Mouse (Mus musculus) MEL (cell line): ENCODE measurements around the gene Sorbs1. TPM values are rescaled to one million over a fixed set of nuclear protein-coding genes. Genes with fewer than 3 reads are reported as not detected.

Experiments
- DNase-seq: peaks from one replicate; pipeline ENCODE4 v3.0.0; 2011; ENCODE audit warnings: low read depth, low spot score
- H3K27ac ChIP-seq: 2 replicates; pipeline ENCODE4 v1.5.1; 2012; ENCODE audit warnings: low read depth, mild to moderate bottlenecking, control low read depth, low read length, moderate library complexity; ENCODE audit not compliant: control insufficient read depth
- H3K27me3 ChIP-seq, 2 experiments: fragments of 150-350 bp in 1 of 2; sonication (generic) in 1 of 2; 2 replicates each; pipeline ENCODE4 v1.6.1; 2012; ENCODE audit warnings: low read length in 2 of 2, mild to moderate bottlenecking in 2 of 2, improper control_type of control experiment in 1 of 2, moderate library complexity in 1 of 2; ENCODE audit not compliant: insufficient read depth in 2 of 2, control insufficient read depth in 1 of 2
- H3K36me3 ChIP-seq, 2 experiments: 2 replicates each; pipeline ENCODE4 v1.6.1; 2012 to 2014; ENCODE audit warnings: low read length in 2 of 2, improper control_type of control experiment in 1 of 2, inconsistent platforms in 1 of 2, mild to moderate bottlenecking in 1 of 2; ENCODE audit not compliant: insufficient read depth in 2 of 2, control insufficient read depth in 1 of 2
- H3K4me1 ChIP-seq, 2 experiments: fragments of 150-350 bp in 1 of 2; sonication (generic) in 1 of 2; 2 replicates each; pipeline ENCODE4 v1.6.1; 2012; ENCODE audit warnings: low read length in 2 of 2, improper control_type of control experiment in 1 of 2, mild to moderate bottlenecking in 1 of 2; ENCODE audit not compliant: insufficient read depth in 2 of 2, control insufficient read depth in 1 of 2
- H3K4me3 ChIP-seq, 2 experiments: fragments of 150-350 bp in 1 of 2; sonication (generic) in 1 of 2; 2 replicates each; pipeline ENCODE4 v1.5.1; 2012; ENCODE audit warnings: low read depth in 2 of 2, low read length in 2 of 2, mild to moderate bottlenecking in 2 of 2, moderate library complexity in 2 of 2, control low read depth in 1 of 2, improper control_type of control experiment in 1 of 2; ENCODE audit not compliant: control insufficient read depth in 1 of 2, insufficient read depth in 1 of 2
- H3K79me2 ChIP-seq: 2 replicates; pipeline ENCODE4 v1.6.1; 2012; ENCODE audit warnings: mild to moderate bottlenecking, low read length, moderate library complexity; ENCODE audit not compliant: control insufficient read depth, poor library complexity, insufficient read depth
- H3K9ac ChIP-seq: 2 replicates; pipeline ENCODE4 v1.6.1; 2012; ENCODE audit warnings: low read depth, mild to moderate bottlenecking, control low read depth, low read length, moderate library complexity; ENCODE audit not compliant: control insufficient read depth, poor library complexity, severe bottlenecking
- H3K9me3 ChIP-seq: fragments of 150-350 bp; sonication (generic); replicated peaks from 2 replicates; pipeline ENCODE4 v1.6.1; 2012; ENCODE audit warnings: mild to moderate bottlenecking, low read length, improper control_type of control experiment, moderate library complexity; ENCODE audit not compliant: insufficient read depth
- CHD2 ChIP-seq: IDR thresholded peaks from 2 replicates; pipeline ENCODE4 v1.6.1; 2011; ENCODE audit warnings: low read length, improper control_type of control experiment
- CTCF ChIP-seq, 3 experiments: IDR thresholded peaks in 2 of 3; conservative IDR thresholded peaks in 1 of 3; 2 replicates each; pipeline ENCODE4 v1.5.1; 2011 to 2012; ENCODE audit warnings: low read length in 3 of 3, low read depth in 2 of 3, mild to moderate bottlenecking in 2 of 3, improper control_type of control experiment in 1 of 3, inconsistent platforms in 1 of 3, mixed read lengths in 1 of 3, moderate library complexity in 1 of 3; ENCODE audit not compliant: control insufficient read depth in 1 of 3, insufficient read depth in 1 of 3, poor library complexity in 1 of 3, severe bottlenecking in 1 of 3
- E2F4 ChIP-seq: IDR thresholded peaks from 2 replicates; pipeline ENCODE4 v1.6.1; 2011; ENCODE audit warnings: low read depth, low read length, improper control_type of control experiment, borderline replicate concordance
- ELF1 ChIP-seq: IDR thresholded peaks from 2 replicates; pipeline ENCODE4 v1.6.1; 2014; ENCODE audit warnings: low read depth, mild to moderate bottlenecking, inconsistent platforms, low read length, improper control_type of control experiment, moderate library complexity
- ETS1 ChIP-seq: IDR thresholded peaks from 2 replicates; pipeline ENCODE4 v1.6.1; 2012; ENCODE audit warnings: low read depth, mild to moderate bottlenecking, inconsistent platforms, low read length, improper control_type of control experiment, moderate library complexity
- GABPA ChIP-seq: IDR thresholded peaks from 2 replicates; pipeline ENCODE4 v1.6.1; 2012; ENCODE audit warnings: low read depth, mild to moderate bottlenecking, inconsistent platforms, low read length, improper control_type of control experiment, moderate library complexity
- GATA1 ChIP-seq: IDR thresholded peaks from 2 replicates; pipeline ENCODE4 v1.6.1; 2011; ENCODE audit warnings: low read depth, low read length, improper control_type of control experiment
- JUND ChIP-seq: IDR thresholded peaks from 2 replicates; pipeline ENCODE4 v1.6.1; 2011; ENCODE audit warnings: low read depth, mild to moderate bottlenecking, improper control_type of control experiment, low read length
- KAT2A ChIP-seq: conservative IDR thresholded peaks from 2 replicates; pipeline ENCODE4 v1.6.1; 2012; ENCODE audit warnings: low read depth, low read length, improper control_type of control experiment, inconsistent platforms
- MAX ChIP-seq: IDR thresholded peaks from 2 replicates; pipeline ENCODE4 v1.6.1; 2011; ENCODE audit warnings: low read length, improper control_type of control experiment
- MAZ ChIP-seq: IDR thresholded peaks from 2 replicates; pipeline ENCODE4 v1.6.1; 2012; ENCODE audit warnings: low read depth, mild to moderate bottlenecking, inconsistent platforms, low read length, improper control_type of control experiment
- MEF2A ChIP-seq: IDR thresholded peaks from 2 replicates; pipeline ENCODE4 v1.6.1; 2014; ENCODE audit warnings: low read depth, mild to moderate bottlenecking, inconsistent platforms, low read length, improper control_type of control experiment; ENCODE audit not compliant: poor library complexity, insufficient replicate concordance, severe bottlenecking; ENCODE audit errors: extremely low read depth
- MYB ChIP-seq: IDR thresholded peaks from 2 replicates; pipeline ENCODE4 v1.6.1; 2011; ENCODE audit warnings: mild to moderate bottlenecking, low read depth, low read length, improper control_type of control experiment
- MYC ChIP-seq: IDR thresholded peaks from 2 replicates; pipeline ENCODE4 v1.6.1; 2011; ENCODE audit warnings: low read depth, mild to moderate bottlenecking, low read length, improper control_type of control experiment, moderate library complexity
- NRF1 ChIP-seq: IDR thresholded peaks from 2 replicates; pipeline ENCODE4 v1.6.1; 2014; ENCODE audit warnings: low read depth, mild to moderate bottlenecking, inconsistent platforms, low read length, improper control_type of control experiment, moderate library complexity; ENCODE audit not compliant: poor library complexity, insufficient read depth, severe bottlenecking
- POLR2A ChIP-seq, 2 experiments: IDR thresholded peaks; 2 replicates each; pipeline ENCODE4 v1.6.1; 2011 to 2012; ENCODE audit warnings: low read length in 2 of 2, mild to moderate bottlenecking in 2 of 2, control low read depth in 1 of 2, improper control_type of control experiment in 1 of 2, low read depth in 1 of 2, moderate library complexity in 1 of 2; ENCODE audit not compliant: control insufficient read depth in 1 of 2, insufficient read depth in 1 of 2, poor library complexity in 1 of 2
- POLR2AphosphoS2 ChIP-seq: IDR thresholded peaks from 2 replicates; pipeline ENCODE4 v1.6.1; 2011; ENCODE audit warnings: low read length, improper control_type of control experiment
- POLR2AphosphoS5 ChIP-seq: IDR thresholded peaks from 2 replicates; pipeline ENCODE4 v1.6.1; 2012; ENCODE audit warnings: low read depth, borderline replicate concordance, mild to moderate bottlenecking, inconsistent platforms, low read length, moderate library complexity, mixed read lengths
- RAD21 ChIP-seq: IDR thresholded peaks from 2 replicates; pipeline ENCODE4 v1.6.1; 2011; ENCODE audit warnings: mild to moderate bottlenecking, low read depth, low read length, improper control_type of control experiment
- RCOR1 ChIP-seq: IDR thresholded peaks from 2 replicates; pipeline ENCODE4 v1.6.1; 2012; ENCODE audit warnings: low read depth, mild to moderate bottlenecking, inconsistent platforms, low read length, improper control_type of control experiment
- SIN3A ChIP-seq: IDR thresholded peaks from 2 replicates; pipeline ENCODE4 v1.6.1; 2012; ENCODE audit warnings: low read length, improper control_type of control experiment, inconsistent platforms
- SMC3 ChIP-seq: IDR thresholded peaks from 2 replicates; pipeline ENCODE4 v1.6.1; 2011; ENCODE audit warnings: low read depth, low read length, improper control_type of control experiment
- TAL1 ChIP-seq: IDR thresholded peaks from 2 replicates; pipeline ENCODE4 v1.6.1; 2012; ENCODE audit warnings: mild to moderate bottlenecking, inconsistent platforms, low read length, moderate library complexity, mixed read lengths
- TBP ChIP-seq: IDR thresholded peaks from 2 replicates; pipeline ENCODE4 v1.8.0; 2011; ENCODE audit warnings: low read depth, low read length, improper control_type of control experiment
- TCF12 ChIP-seq: IDR thresholded peaks from 2 replicates; pipeline ENCODE4 v1.6.1; 2014; ENCODE audit warnings: low read depth, mild to moderate bottlenecking, inconsistent platforms, low read length, improper control_type of control experiment, moderate library complexity
- USF1 ChIP-seq: IDR thresholded peaks from 2 replicates; pipeline ENCODE4 v1.6.1; 2014; ENCODE audit warnings: low read depth, mild to moderate bottlenecking, inconsistent platforms, low read length, improper control_type of control experiment, moderate library complexity
- ZC3H11A ChIP-seq: IDR thresholded peaks from 2 replicates; pipeline ENCODE4 v1.6.1; 2012; ENCODE audit warnings: low read depth, mild to moderate bottlenecking, inconsistent platforms, low read length, improper control_type of control experiment
- ZKSCAN1 ChIP-seq: IDR thresholded peaks from 2 replicates; pipeline ENCODE4 v1.6.1; 2012; ENCODE audit warnings: low read depth, mild to moderate bottlenecking, inconsistent platforms, low read length, improper control_type of control experiment, moderate library complexity
- ZNF384 ChIP-seq: IDR thresholded peaks from 2 replicates; pipeline ENCODE4 v1.6.1; 2012; ENCODE audit warnings: low read depth, mild to moderate bottlenecking, inconsistent platforms, low read length, improper control_type of control experiment
- polyA plus RNA-seq, 2 experiments: library from polyadenylated mRNA; stranded (reverse) in 1 of 2; unstranded in 1 of 2; fragments of >175 nt in 1 of 2; fragments of >200 nt in 1 of 2; gene quantifications; 2 replicates each; pipeline versions ENCODE4 v1.2.1 to v1.2.4; 2012; ENCODE audit warnings: low replicate concordance in 2 of 2, low read depth in 1 of 2; ENCODE audit not compliant: insufficient read length in 2 of 2, insufficient read depth in 1 of 2, missing spikeins in 1 of 2
- total RNA-seq: library from RNA; depleted of rRNA; stranded (reverse); fragments of 300-350 nt; gene quantifications from 2 replicates; pipeline ENCODE4 v1.2.3, GENCODE M21; 2012

Gene Sorbs1
- total and polyA plus RNA-seq, 3 experiments, result 1.3 to 5.3 TPM; not detected in 1

DNA sequence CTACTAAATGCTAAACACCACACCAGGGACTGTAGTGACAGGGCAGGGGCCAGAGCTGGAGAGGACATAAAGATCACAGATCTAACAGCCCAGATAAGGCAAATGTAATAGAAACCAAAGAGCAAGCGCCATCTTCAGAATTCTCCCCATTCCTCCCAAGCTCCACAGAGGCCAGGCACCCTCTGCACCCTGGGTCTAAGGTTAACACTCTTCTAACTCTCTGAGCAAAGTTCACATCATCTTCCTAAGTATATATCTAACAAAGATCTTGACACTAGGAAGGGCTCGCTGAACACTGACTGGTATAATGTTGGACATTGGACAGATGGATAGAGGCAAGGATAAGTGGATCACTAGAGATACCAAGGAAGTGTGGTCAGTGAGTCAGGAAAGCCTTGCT lies 22.1 kb downstream of the Sorbs1 start:
- no peak overlapping the region for H3K9ac ChIP-seq
- H3K36me3 ChIP-seq, result no peaks in the 10 kb centered on the region
- no peaks in the 10 kb centered on the region for H3K79me2 ChIP-seq
- peaks cover 0 to 6% of the 10 kb centered on the region in 2 experiments; a peak in 3 of 4 replicates for H3K4me1 ChIP-seq
- DNase-seq, result no peak
- H3K4me3 ChIP-seq, result no peak overlapping the region
- no peaks in the 10 kb centered on the region for H3K27me3 ChIP-seq
- no peak overlapping the region for H3K27ac ChIP-seq
- H3K9me3 ChIP-seq, result no peaks in the 10 kb centered on the region
- no peak for TF ChIP-seq MAZ
- TF ChIP-seq RAD21, result no peak
- TF ChIP-seq ETS1, result no peak
- no peak for TF ChIP-seq TCF12
- TF ChIP-seq ZKSCAN1, result no peak
- TF ChIP-seq MYB, result no peak
- no peak for TF ChIP-seq USF1
- no peak for TF ChIP-seq POLR2A (IDR thresholded peaks at IDR 0.05; ENCODE audit: control insufficient read depth in 1 of 2, insufficient read depth in 1 of 2, low read depth in 1 of 2, low read length in 2 of 2, poor library complexity in 1 of 2)
- no peak for TF ChIP-seq TBP
- no peak for TF ChIP-seq SMC3
- no peak for TF ChIP-seq RCOR1
- TF ChIP-seq SIN3A, result no peak
- no peak for TF ChIP-seq E2F4
- no peak for TF ChIP-seq ZNF384
- TF ChIP-seq POLR2AphosphoS2, result no peak
- no peak for TF ChIP-seq GABPA
- no peak for TF ChIP-seq POLR2AphosphoS5

DNA sequence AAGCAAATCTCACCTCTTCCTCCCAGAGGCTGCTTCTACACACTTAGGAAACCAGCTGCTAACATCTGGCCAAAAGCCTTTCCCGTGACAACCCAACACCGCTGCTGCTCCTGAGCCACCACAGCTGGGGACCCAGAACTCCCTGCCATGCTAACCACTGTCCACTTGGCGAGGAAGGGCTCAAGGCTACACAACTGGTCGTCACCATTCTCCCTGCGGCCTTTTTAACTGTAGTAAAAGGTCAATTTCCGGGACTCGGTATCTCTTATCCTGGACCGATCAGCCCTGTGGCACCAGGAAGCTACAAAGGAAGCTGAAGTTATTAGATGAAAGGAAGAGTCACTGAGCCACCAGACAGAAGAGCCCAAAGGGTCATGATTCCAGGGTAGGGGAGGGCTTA lies 22.8 kb downstream of the Sorbs1 start:
- Histone ChIP-seq H3K36me3 (no peaks in the 10 kb centered on the region), H3K4me3 (no peak overlapping the region), H3K9me3 (no peaks in the 10 kb centered on the region), H3K79me2 (no peaks in the 10 kb centered on the region), H3K4me1 (peaks cover 0 to 6% of the 10 kb centered on the region in 2 experiments; a peak in 3 of 4 replicates), H3K27me3 (no peaks in the 10 kb centered on the region), H3K27ac (no peak overlapping the region), H3K9ac (no peak overlapping the region)
- no peak for DNase-seq
- TF ChIP-seq MEF2A (no peak), MYB (no peak), MAX (no peak), ELF1 (no peak), CTCF (IDR thresholded peaks at IDR 0.05 in 2 of 3, conservative IDR thresholded peaks at IDR 0.05 in 1 of 3; ENCODE audit: control insufficient read depth in 1 of 3, insufficient read depth in 1 of 3, low read depth in 2 of 3, low read length in 3 of 3, poor library complexity in 1 of 3, severe bottlenecking in 1 of 3) (no peak), TCF12 (no peak), CHD2 (no peak), KAT2A (no peak), TAL1 (no peak), POLR2AphosphoS5 (no peak), ZC3H11A (no peak), MYC (no peak), NRF1 (no peak), JUND (no peak), TBP (no peak), POLR2AphosphoS2 (no peak), GATA1 (no peak)
